Mouse (Mus musculus) forebrain, embryonic 11.5 days (tissue): ENCODE measurements around the gene Ssr3. TPM values are rescaled to one million over a fixed set of nuclear protein-coding genes. Genes with fewer than 3 reads are reported as not detected.

ENCODE experiments used
- ATAC-seq: fragments of 200-750 bp; cut with Nextera tagmentation; replicated peaks from 2 replicates; pipeline ENCODE4 v1.8.0; 2017; ENCODE audit warnings: moderate TSS enrichment; ENCODE audit not compliant: low FRiP score
- DNase-seq: peaks from one replicate; pipeline ENCODE4 v3.0.0-alpha.2; 2017; ENCODE audit warnings: low spot score
- H3K27ac ChIP-seq: fragments of 300-500 bp; sonication (generic); 2 replicates; pipeline ENCODE4 v1.5.1; 2014; ENCODE audit warnings: low read depth, low read length
- H3K27me3 ChIP-seq: fragments of 300-500 bp; sonication (generic); 2 replicates; pipeline ENCODE4 v1.6.1; 2014; ENCODE audit warnings: mild to moderate bottlenecking, low read length, mixed read lengths; ENCODE audit not compliant: control insufficient read depth, insufficient read depth
- H3K36me3 ChIP-seq: fragments of 300-500 bp; sonication (generic); 2 replicates; pipeline ENCODE4 v1.6.1; 2014; ENCODE audit warnings: mild to moderate bottlenecking, low read length, moderate library complexity, mixed read lengths; ENCODE audit not compliant: control insufficient read depth, insufficient read depth
- H3K4me1 ChIP-seq: fragments of 300-500 bp; sonication (generic); replicated peaks from 2 replicates; pipeline ENCODE4 v1.6.1; 2014; ENCODE audit warnings: low read length, mixed read lengths; ENCODE audit not compliant: control insufficient read depth, insufficient read depth
- H3K4me2 ChIP-seq: fragments of 300-500 bp; sonication (generic); 2 replicates; pipeline ENCODE4 v1.6.1; 2014; ENCODE audit warnings: low read depth, mild to moderate bottlenecking, low read length, moderate library complexity, mixed read lengths; ENCODE audit not compliant: severe bottlenecking
- H3K4me3 ChIP-seq: fragments of 300-500 bp; sonication (generic); 2 replicates; pipeline ENCODE4 v1.5.1; 2014; ENCODE audit warnings: low read depth, low read length
- H3K9ac ChIP-seq: fragments of 300-500 bp; sonication (generic); 2 replicates; pipeline ENCODE4 v1.6.1; 2014; ENCODE audit warnings: low read length
- H3K9me3 ChIP-seq: fragments of 300-500 bp; sonication (generic); 2 replicates; pipeline ENCODE4 v1.6.1; 2016; ENCODE audit warnings: low read length, mixed read lengths; ENCODE audit not compliant: control insufficient read depth
- WGBS: fragments of 180-500 bp; shearing (Covaris S2); extraction: QIAGEN DNeasy Blood & Tissue Kit; methylation state at CpG from one replicate; pipeline ENCODE4 v1.1.7; 2014; 5-methylcytosine and 5-hydroxymethylcytosine counted together
- polyA plus RNA-seq: library from polyadenylated mRNA; unstranded; fragments of >200 nt; fragmentation: Nextera tagmentation; extraction: Ambion mirVana; gene quantifications from 2 replicates; pipeline ENCODE4 v1.2.1, GENCODE M21; 2014

The Ssr3 gene
- polyA plus RNA-seq, 1 experiment from 2014 or later = 248 TPM

- Histone ChIP-seq H3K9ac (no peak overlapping the region), H3K27me3 (no peaks in the 10 kb centered on the region), H3K9me3 (no peaks in the 10 kb centered on the region), H3K27ac (no peak overlapping the region), H3K4me2 (no peak overlapping the region), H3K36me3 (peaks cover 11% of the 10 kb centered on the region; the same call in 1 of the 2 replicates), H3K4me1 (no peaks in the 10 kb centered on the region), H3K4me3 (no peak overlapping the region)
- no peak for DNase-seq
- 95% methylated on average over 3 of the region's 3 CpGs for WGBS
- no peak for ATAC-seq
Observed at GRCm38 (mm10) chr3:65384431-65384830, 8.0 kb downstream of the Ssr3 start.

GRCm38 (mm10) chr3:65381094-65381493 is 11.3 kb downstream of the Ssr3 start:
- Histone ChIP-seq H3K27me3 (no peaks in the 10 kb centered on the region), H3K4me2 (no peak overlapping the region), H3K9me3 (no peaks in the 10 kb centered on the region), H3K4me3 (no peak overlapping the region), H3K9ac (no peak overlapping the region), H3K27ac (no peak overlapping the region), H3K4me1 (no peaks in the 10 kb centered on the region), H3K36me3 (0 out of 2 replicates have a peak, but pooled peaks cover 2% of the 10 kb centered on the region)
- WGBS = 90% methylated on average over 4 of the region's 4 CpGs
- ATAC-seq (no peak), DNase-seq (no peak)

DNA sequence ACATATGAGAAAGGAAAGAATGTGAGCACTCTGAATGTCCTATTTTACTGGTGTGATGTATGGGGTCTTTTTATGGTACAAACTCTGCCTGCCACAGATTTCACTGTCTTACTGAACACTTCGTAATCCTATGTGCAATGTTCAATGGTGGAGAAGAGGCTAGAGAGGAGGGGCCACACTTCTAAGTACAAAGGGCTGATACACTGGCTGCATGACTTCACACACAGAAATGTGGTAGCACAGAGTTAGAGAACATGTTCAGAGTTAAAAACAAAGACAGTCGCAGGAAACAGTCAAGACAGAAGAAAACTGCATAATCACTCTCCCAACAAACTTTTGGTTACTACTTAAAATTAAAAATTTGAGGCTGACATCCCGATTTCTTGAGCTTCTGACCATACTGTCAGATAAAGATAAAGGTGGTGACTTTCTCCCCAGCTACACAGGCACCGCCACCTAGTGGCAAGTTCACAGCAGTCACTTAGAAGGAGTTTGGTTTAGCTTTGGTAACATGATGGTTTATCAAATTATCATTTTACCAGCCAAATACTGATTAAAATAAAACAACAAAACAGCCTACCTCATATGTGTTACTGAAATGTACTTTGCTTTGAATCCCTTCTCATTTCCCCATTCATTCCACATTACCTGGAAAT is 12.4 kb downstream of the Ssr3 start:
- no peak overlapping the region for H3K4me3 ChIP-seq
- no peak overlapping the region for H3K27ac ChIP-seq
- no peaks in the 10 kb centered on the region for H3K27me3 ChIP-seq
- no peaks in the 10 kb centered on the region for H3K4me1 ChIP-seq
- WGBS = 77% methylated on average over 4 of the region's 4 CpGs
- no peak overlapping the region for H3K9ac ChIP-seq
- no peak for DNase-seq
- no peak overlapping the region for H3K4me2 ChIP-seq
- H3K9me3 ChIP-seq = no peaks in the 10 kb centered on the region
- no peaks in the 10 kb centered on the region for H3K36me3 ChIP-seq
- ATAC-seq = no peak

DNA sequence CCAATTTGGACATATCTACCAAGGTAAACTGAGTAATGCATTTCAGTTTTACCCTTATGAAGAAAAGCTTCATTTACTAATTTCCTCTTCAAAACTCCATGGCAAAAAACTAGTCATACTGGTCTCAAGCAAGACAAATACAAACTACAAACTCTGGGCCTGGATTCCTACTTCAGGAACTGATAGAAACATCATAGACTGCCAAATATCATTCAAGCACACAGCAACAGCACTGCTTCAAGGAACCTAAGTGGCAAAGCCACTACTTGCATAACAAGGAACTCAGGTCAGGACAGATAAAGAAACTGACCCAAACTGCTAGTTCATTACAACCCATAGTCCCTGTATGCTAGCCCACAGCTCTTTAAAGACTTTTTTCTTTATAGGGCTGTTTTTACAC is 13.7 kb downstream of the Ssr3 start:
- H3K27ac ChIP-seq = no peak overlapping the region
- ATAC-seq (no peak), DNase-seq (no peak)
- H3K4me2 ChIP-seq = no peak overlapping the region
- H3K9ac ChIP-seq = no peak overlapping the region
- H3K9me3 ChIP-seq = no peaks in the 10 kb centered on the region
- no peaks in the 10 kb centered on the region for H3K27me3 ChIP-seq
- no peaks in the 10 kb centered on the region for H3K36me3 ChIP-seq
- 0 out of 2 replicates have a peak, but pooled peaks cover 2% of the 10 kb centered on the region for H3K4me1 ChIP-seq
- H3K4me3 ChIP-seq = no peak overlapping the region

- Histone ChIP-seq H3K4me3 (no peak overlapping the region), H3K4me1 (0 out of 2 replicates have a peak, but pooled peaks cover 3% of the 10 kb centered on the region), H3K27ac (no peak overlapping the region), H3K9me3 (no peaks in the 10 kb centered on the region), H3K27me3 (no peaks in the 10 kb centered on the region), H3K4me2 (no peak overlapping the region), H3K36me3 (no peaks in the 10 kb centered on the region; the same call in 1 of the 2 replicates), H3K9ac (no peak overlapping the region)
- DNase-seq = no peak
- WGBS = 73% methylated on average over 3 of the region's 3 CpGs
- ATAC-seq = no peak
Observed at GRCm38 (mm10) chr3:65374729-65375128, 17.7 kb downstream of the Ssr3 start.

DNA sequence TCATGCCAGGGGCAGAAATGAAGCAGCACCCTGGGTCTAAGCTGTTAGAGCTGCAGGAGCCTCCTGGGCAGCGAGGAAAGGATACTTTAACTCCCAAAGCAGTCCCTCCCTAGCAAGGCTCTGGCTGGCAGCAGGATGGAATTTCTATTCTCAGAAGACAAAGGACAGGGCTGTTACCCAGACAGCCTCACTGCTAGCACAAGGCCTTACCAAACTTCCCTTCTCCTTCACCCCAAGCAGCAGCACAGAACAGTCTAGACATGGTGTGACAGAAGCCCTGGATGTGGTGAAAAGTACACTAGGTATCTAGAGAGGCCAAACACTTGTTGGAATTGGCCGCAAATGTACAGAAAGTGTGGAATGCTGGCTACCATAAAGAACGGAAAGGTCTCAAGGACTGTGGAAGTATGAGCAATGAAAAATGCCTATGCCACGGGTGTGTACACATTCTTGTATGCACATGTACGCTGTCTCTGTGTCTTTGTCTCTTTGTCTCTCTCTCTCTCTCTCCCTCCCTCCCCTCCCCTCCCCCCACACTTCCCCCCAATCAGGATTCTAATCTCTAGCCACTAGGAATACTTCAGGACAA is 18.7 kb downstream of the Ssr3 start:
- Histone ChIP-seq H3K4me1 (0 out of 2 replicates have a peak, but pooled peaks cover 3% of the 10 kb centered on the region), H3K4me2 (no peak overlapping the region), H3K27me3 (no peaks in the 10 kb centered on the region), H3K4me3 (no peak overlapping the region), H3K27ac (no peak overlapping the region), H3K36me3 (no peaks in the 10 kb centered on the region; the same call in 1 of the 2 replicates), H3K9ac (no peak overlapping the region), H3K9me3 (no peaks in the 10 kb centered on the region)
- 68% methylated on average over 5 of the region's 5 CpGs for WGBS
- no peak for ATAC-seq
- DNase-seq = no peak

- no peak for DNase-seq
- no peak overlapping the region for H3K4me3 ChIP-seq
- H3K27me3 ChIP-seq = no peaks in the 10 kb centered on the region
- no peak overlapping the region for H3K27ac ChIP-seq
- H3K36me3 ChIP-seq = no peaks in the 10 kb centered on the region; the same call in 1 of the 2 replicates
- no peak overlapping the region for H3K4me2 ChIP-seq
- 93% methylated on average over 4 of the region's 4 CpGs for WGBS
- H3K4me1 ChIP-seq = 0 out of 2 replicates have a peak, but pooled peaks cover 3% of the 10 kb centered on the region
- no peak overlapping the region for H3K9ac ChIP-seq
- no peaks in the 10 kb centered on the region for H3K9me3 ChIP-seq
- ATAC-seq = no peak
Observed at GRCm38 (mm10) chr3:65372552-65372951, 19.9 kb downstream of the Ssr3 start.

DNA sequence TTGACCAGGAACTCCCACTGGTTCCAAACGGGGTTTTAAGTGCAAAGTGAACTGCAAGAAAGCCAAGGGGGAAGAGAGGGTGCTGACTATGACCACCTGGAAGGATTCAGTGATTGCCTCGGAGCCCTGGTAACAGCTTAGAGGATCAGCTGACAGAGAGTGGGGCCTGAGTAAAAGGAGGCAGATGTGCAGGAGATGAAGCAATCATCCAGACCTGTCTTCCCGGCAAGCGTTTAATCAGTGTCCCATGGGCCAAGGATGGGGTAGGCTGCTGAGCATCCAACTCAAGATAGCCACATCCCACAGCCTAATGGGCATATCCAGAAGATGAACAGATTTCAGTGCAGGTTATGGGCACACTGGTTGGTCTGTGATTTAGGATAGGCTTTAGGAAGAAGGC is 24.5 kb downstream of the Ssr3 start:
- H3K4me3 ChIP-seq = no peak overlapping the region
- H3K27ac ChIP-seq = no peak overlapping the region
- no peak overlapping the region for H3K4me2 ChIP-seq
- no peaks in the 10 kb centered on the region; the same call in 1 of the 2 replicates for H3K36me3 ChIP-seq
- no peak for DNase-seq
- no peaks in the 10 kb centered on the region for H3K4me1 ChIP-seq
- no peaks in the 10 kb centered on the region for H3K9me3 ChIP-seq
- ATAC-seq = no peak
- no peaks in the 10 kb centered on the region for H3K27me3 ChIP-seq
- H3K9ac ChIP-seq = no peak overlapping the region
- WGBS = 69% methylated on average over 4 of the region's 4 CpGs
